Comparison of ENCODE assay signal across 18 mouse cellular contexts in genomic region chr9:60950161-60950560, GRCm38 (mm10).
A peak's percentile ranks its signal among the peaks of the same experiment; 100 is the strongest.
DNase-seq lines count a peak whose midpoint lies in the region; ATAC-seq and TF ChIP-seq lines count a peak whose summit lies in the region.
"Had no signal": no experiment of that assay in that cellular context is flagged by ENCODE, and none has a peak within 500 bp of the region (broad histone marks: within the 10 kb centered on the region; RNA-seq: fewer than 3 reads in every experiment).

No protein-coding gene starts in this region.

- peaks cover 28% of the 10 kb centered on the region for H3K27me3 ChIP-seq in forebrain, embryonic 12.5 days
- no peaks in the 10 kb centered on the region for H3K27me3 ChIP-seq in forebrain, embryonic 16.5 days (replicated peaks; ENCODE audit: control insufficient read depth, insufficient read depth, low read length)
- no peaks in the 10 kb centered on the region for H3K27me3 ChIP-seq in liver, adult 2 months (ENCODE audit: control insufficient read depth, insufficient read depth, low read length)
- no peaks in the 10 kb centered on the region for H3K27me3 ChIP-seq in liver, embryonic 11.5 days (replicated peaks; ENCODE audit: control insufficient read depth, insufficient read depth, low read length)
- H3K27me3 ChIP-seq in limb, embryonic 15.5 days: peaks cover 19% of the 10 kb centered on the region
- H3K27me3 ChIP-seq: hindbrain, embryonic 15.5 days had no signal

- WGBS in forebrain, embryonic 12.5 days: 95% methylated on average over 5 of the region's 5 CpGs
- 85% methylated on average over 5 of the region's 5 CpGs for WGBS in forebrain, embryonic 16.5 days
- WGBS in liver, adult 2 months: 20% methylated on average over 5 of the region's 5 CpGs
- WGBS in liver, embryonic 11.5 days: 83% methylated on average over 5 of the region's 5 CpGs
- 81% methylated on average over 5 of the region's 5 CpGs for WGBS in limb, embryonic 15.5 days

- no peak overlapping the region for H3K4me3 ChIP-seq in forebrain, embryonic 12.5 days (replicated peaks)
- no peak overlapping the region for H3K4me3 ChIP-seq in forebrain, embryonic 16.5 days (replicated peaks; ENCODE audit: low read length)
- no peak overlapping the region for H3K4me3 ChIP-seq in liver, adult 2 months (ENCODE audit: insufficient read depth, low read depth, low read length)
- H3K4me3 ChIP-seq in liver, embryonic 11.5 days (ENCODE audit: low read depth, low read length): no peak overlapping the region
- no peak overlapping the region for H3K4me3 ChIP-seq in limb, embryonic 15.5 days
- H3K4me3 ChIP-seq: embryonic facial prominence, embryonic 15.5 days; erythroblast, embryonic 14.5 days; gastrocnemius, adult 2 months; heart, embryonic 13.5 days; hindbrain, embryonic 15.5 days had no signal

- H3K9me3 ChIP-seq in forebrain, embryonic 12.5 days: no peaks in the 10 kb centered on the region
- no peaks in the 10 kb centered on the region for H3K9me3 ChIP-seq in forebrain, embryonic 16.5 days (ENCODE audit: control insufficient read depth, low read length)
- no peaks in the 10 kb centered on the region for H3K9me3 ChIP-seq in liver, embryonic 11.5 days (ENCODE audit: control insufficient read depth, low read length)
- H3K9me3 ChIP-seq in limb, embryonic 15.5 days: no peaks in the 10 kb centered on the region
- H3K9me3 ChIP-seq: embryonic facial prominence, embryonic 15.5 days; heart, embryonic 13.5 days; hindbrain, embryonic 15.5 days had no signal

- H3K4me2 ChIP-seq in forebrain, embryonic 12.5 days: no peak overlapping the region
- no peak overlapping the region for H3K4me2 ChIP-seq in forebrain, embryonic 16.5 days (ENCODE audit: low read length)
- H3K4me2 ChIP-seq in liver, embryonic 11.5 days: no peak overlapping the region
- no peak overlapping the region for H3K4me2 ChIP-seq in limb, embryonic 15.5 days
- H3K4me2 ChIP-seq: heart, embryonic 13.5 days; hindbrain, embryonic 15.5 days had no signal

- no peaks in the 10 kb centered on the region for H3K79me2 ChIP-seq in liver, adult 2 months (ENCODE audit: control insufficient read depth, insufficient read depth, low read length)

- H3K36me3 ChIP-seq in forebrain, embryonic 12.5 days (replicated peaks): no peaks in the 10 kb centered on the region
- no peaks in the 10 kb centered on the region for H3K36me3 ChIP-seq in forebrain, embryonic 16.5 days (ENCODE audit: control insufficient read depth, insufficient read depth)
- H3K36me3 ChIP-seq in liver, adult 2 months (ENCODE audit: control insufficient read depth, insufficient read depth, low read length): no peaks in the 10 kb centered on the region
- H3K36me3 ChIP-seq in liver, embryonic 11.5 days (ENCODE audit: control insufficient read depth, insufficient read depth, low read length): no peaks in the 10 kb centered on the region
- H3K36me3 ChIP-seq in limb, embryonic 15.5 days: no peaks in the 10 kb centered on the region
- H3K36me3 ChIP-seq: embryonic facial prominence, embryonic 15.5 days; heart, embryonic 13.5 days; hindbrain, embryonic 15.5 days had no signal

- H3K27ac ChIP-seq in forebrain, embryonic 12.5 days: peak overlapping the region; percentile 65; the same call in 1 of the 2 replicates
- no peak overlapping the region for H3K27ac ChIP-seq in forebrain, embryonic 16.5 days (ENCODE audit: low read length)
- H3K27ac ChIP-seq in liver, adult 2 months (replicated peaks; ENCODE audit: insufficient read depth, low read depth, low read length): no peak overlapping the region
- H3K27ac ChIP-seq in liver, embryonic 11.5 days (ENCODE audit: low read depth, low read length): no peak overlapping the region
- H3K27ac ChIP-seq in limb, embryonic 15.5 days: 0 out of 2 replicates have a peak overlapping the region, but pooled peaks have one; percentile 65
- H3K27ac ChIP-seq: gastrocnemius, adult 2 months; hindbrain, embryonic 15.5 days had no signal

- no peak for TF ChIP-seq CTCF in liver, adult 2 months (IDR thresholded peaks at IDR 0.05; ENCODE audit: low read depth, low read length)

- H3K9ac ChIP-seq in forebrain, embryonic 12.5 days: no peak overlapping the region
- H3K9ac ChIP-seq in forebrain, embryonic 16.5 days (replicated peaks; ENCODE audit: low read depth, low read length): no peak overlapping the region
- no peak overlapping the region for H3K9ac ChIP-seq in liver, adult 2 months (ENCODE audit: low read depth, low read length)
- no peak overlapping the region for H3K9ac ChIP-seq in liver, embryonic 11.5 days (ENCODE audit: low read depth, low read length)
- no peak overlapping the region for H3K9ac ChIP-seq in limb, embryonic 15.5 days
- H3K9ac ChIP-seq: embryonic facial prominence, embryonic 15.5 days; heart, embryonic 13.5 days; hindbrain, embryonic 15.5 days had no signal

- no peak for ATAC-seq in forebrain, embryonic 12.5 days (ENCODE audit: low FRiP score)
- ATAC-seq in forebrain, embryonic 16.5 days: no peak
- no peak for ATAC-seq in liver, embryonic 11.5 days (replicated peaks; ENCODE audit: low FRiP score)
- no peak for ATAC-seq in limb, embryonic 15.5 days (ENCODE audit: insufficient number of reproducible peaks, low FRiP score, low TSS enrichment, low read depth)
- ATAC-seq: inflammation-experienced regulatory T-cells, adult 6 months; intestine, postnatal 0 days had no signal

- TF ChIP-seq POLR2A in liver, adult 2 months (IDR thresholded peaks at IDR 0.05; ENCODE audit: extremely low read depth, insufficient read depth, low read length): no peak

- peak; percentile 10 for DNase-seq in cerebellum, adult 9-10 months
- no peak for DNase-seq in cerebellum, adult 11 months
- peak; percentile 96 for DNase-seq in liver, adult 2 months (ENCODE audit: extremely low read depth, low read depth, low spot score)
- no peak for DNase-seq in liver, embryonic 11.5 days (ENCODE audit: low spot score)
- no peak for DNase-seq in spleen, postnatal 36 days (ENCODE audit: low spot score in 2 of 2)
- DNase-seq: adrenal gland, postnatal 10 days; gastrocnemius, adult 2 months; gastrocnemius, postnatal 25 days; heart, postnatal 36 days had no signal

- H3K4me1 ChIP-seq in forebrain, embryonic 12.5 days: peaks cover 24% of the 10 kb centered on the region
- H3K4me1 ChIP-seq in forebrain, embryonic 16.5 days (replicated peaks; ENCODE audit: control insufficient read depth, insufficient read depth, low read length): peaks cover 14% of the 10 kb centered on the region
- peaks cover 10% of the 10 kb centered on the region; the same call in 1 of the 2 replicates for H3K4me1 ChIP-seq in liver, adult 2 months (ENCODE audit: control insufficient read depth, insufficient read depth, low read length)
- H3K4me1 ChIP-seq in liver, embryonic 11.5 days (replicated peaks; ENCODE audit: control insufficient read depth, insufficient read depth, low read length): no peaks in the 10 kb centered on the region
- peaks cover 49% of the 10 kb centered on the region for H3K4me1 ChIP-seq in limb, embryonic 15.5 days

Comparison
In these comparisons a context has a peak if more than half of its experiments do, and no peak if none do; other contexts are left out.
1. DNase-seq: peak in cerebellum, adult 9-10 months (single experiment) and liver, adult 2 months (single experiment); none in cerebellum, adult 11 months (single experiment), liver, embryonic 11.5 days (single experiment) and spleen, postnatal 36 days (0 of 2).
2. H3K27ac ChIP-seq: peak in forebrain, embryonic 12.5 days (single experiment) and limb, embryonic 15.5 days (single experiment); none in forebrain, embryonic 16.5 days (single experiment), liver, adult 2 months (single experiment) and liver, embryonic 11.5 days (single experiment).